Mouse (Mus musculus) thymus, postnatal 4 days (tissue): ENCODE measurements at regions not wholly inside any gene's neighbourhood (a gene's known extent, or its start where the extent isn't known, plus 50 kb on each side); places are given as distances from the start of the nearest gene placed in this dataset.
"Not testable (repeated sequence)": the region's sequence is repeated elsewhere in the genome, so short reads cannot be mapped to it uniquely, and the experiment has no call there.

Source experiments
- DNase-seq: peaks from one replicate; pipeline ENCODE4 v3.0.0; 2021

DNA sequence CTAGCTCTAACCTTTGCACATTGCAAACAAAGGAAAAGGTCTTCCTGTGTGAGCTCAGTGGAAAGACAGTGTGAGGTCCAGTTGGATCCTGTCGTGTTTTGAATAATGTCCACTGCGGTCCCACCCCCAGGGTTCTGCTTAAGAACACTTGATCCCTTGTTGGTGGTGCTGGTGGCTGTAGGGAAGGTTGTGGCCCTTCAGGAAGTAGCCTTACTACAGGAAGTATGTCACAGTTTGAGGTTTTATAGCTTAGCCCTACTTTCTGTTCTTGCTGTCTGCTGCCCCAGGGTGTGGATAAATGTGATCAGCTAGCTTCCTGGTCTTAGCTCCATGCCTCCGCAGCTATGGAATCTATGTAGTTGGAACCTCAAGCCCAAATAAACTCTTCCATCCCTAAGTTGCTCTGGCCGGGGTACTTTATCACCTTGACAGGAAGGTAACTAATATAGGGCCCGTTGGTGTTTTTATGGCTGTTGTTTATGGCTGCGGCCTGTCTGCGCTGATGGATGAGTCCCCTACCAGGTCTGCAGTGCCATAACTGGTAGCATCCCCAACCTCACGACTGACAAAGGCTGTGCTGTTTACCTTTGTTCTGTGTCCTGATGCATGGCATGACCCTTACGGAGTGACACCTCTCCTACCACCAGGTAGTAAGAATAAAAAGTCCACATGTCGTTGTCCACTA lies 103.1 kb upstream of the Gadl1 start:
- no peak for DNase-seq

DNA sequence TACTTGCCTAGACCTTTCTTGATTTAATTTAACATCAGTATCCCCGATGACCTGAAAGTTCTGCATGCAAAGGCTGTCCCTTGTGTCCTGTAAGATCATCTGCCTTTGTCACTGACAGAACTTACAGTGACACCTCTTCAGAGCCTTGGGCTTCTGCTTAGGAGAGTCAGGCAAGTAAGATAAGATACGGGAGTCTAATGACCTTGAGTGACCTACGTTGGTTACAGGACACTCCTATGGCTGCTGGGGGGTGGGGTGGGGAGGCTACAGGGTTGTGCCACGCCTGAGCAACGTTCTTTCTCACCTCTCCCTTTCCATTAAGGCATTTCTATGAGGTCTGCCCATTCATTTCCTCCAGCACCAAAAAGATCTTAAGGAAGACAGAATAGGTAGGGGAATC lies 69.1 kb upstream of the Gadl1 start:
- no peak for DNase-seq

DNA sequence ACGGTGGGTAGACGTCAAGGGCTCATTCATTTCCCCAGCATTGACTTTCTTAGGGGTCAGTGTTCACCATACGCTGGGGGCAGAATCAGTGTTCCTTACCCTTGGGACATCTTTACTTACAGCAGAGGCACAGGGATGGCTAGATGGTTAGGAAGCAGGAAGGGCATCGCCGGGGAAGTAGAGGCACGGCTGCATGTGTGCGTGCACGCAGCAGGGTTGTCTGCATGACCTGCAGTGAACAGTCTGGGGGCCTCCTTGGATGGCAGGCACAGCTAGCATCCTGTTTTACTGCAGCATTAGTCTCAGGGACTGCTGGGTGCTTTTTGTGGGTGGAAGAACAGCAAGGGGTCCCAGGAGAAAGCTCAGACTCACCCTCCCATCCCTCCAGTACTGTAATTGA lies 68.5 kb upstream of the Gadl1 start:
- no peak for DNase-seq

DNA sequence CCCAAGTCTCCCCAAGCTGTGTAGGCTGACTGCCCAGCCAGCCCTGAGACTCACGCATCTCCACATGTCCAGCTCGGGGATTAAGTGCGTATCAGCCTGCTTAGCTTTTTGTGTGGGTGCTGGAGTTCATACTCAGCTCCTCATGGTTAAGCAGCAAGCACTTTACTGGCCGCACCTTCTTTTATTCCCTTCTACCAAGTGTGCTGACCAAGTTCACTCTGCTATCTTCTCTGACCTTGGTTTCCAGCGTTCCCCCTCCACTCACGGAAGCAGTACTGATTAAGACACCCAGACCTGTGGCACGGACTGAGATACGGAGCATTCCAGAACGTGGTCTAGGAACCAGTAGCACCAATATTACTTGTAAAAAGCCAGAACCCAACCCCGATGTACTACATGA lies 67.6 kb upstream of the Gadl1 start:
- DNase-seq = no peak

DNA sequence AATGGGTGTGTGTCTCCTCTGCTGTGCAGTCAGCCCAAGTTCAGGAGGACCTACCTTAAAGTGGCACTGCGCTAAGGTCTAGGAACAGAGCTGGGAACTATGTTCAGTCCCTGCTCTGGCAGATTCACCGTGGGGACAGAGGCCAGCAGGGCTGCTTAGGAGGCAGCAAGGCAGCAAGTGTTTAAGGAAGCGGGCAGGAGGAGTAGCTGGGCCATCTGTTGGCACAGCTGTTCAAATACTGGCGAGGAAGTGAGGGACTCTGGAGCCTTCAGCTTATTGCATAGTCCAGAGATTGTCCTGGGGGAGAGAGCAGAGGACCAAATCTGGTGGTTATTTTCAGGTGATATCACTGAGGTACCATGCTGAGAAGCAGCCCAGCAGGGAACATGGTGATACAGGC lies 64.9 kb upstream of the Gadl1 start:
- DNase-seq = no peak

DNA sequence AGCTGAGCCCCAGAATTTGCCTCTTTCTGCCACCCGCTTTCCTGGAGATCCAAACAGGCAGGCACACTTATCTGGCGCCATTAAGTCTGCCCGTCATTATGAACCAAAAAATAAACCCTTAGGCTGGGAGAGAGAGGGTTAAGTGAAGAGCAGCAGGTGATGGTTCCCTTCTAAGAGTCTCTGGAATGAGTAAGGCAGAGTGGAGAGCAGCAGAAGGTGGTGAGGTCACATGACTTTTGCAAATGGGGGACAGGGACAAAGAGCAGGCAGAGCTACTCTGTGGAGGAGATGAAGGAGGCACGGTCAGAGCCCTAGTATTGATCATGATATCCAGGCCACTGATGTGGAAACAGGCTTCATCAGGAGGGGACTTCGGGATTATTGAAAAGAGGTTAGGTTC lies 64.2 kb upstream of the Gadl1 start:
- no peak for DNase-seq

DNA sequence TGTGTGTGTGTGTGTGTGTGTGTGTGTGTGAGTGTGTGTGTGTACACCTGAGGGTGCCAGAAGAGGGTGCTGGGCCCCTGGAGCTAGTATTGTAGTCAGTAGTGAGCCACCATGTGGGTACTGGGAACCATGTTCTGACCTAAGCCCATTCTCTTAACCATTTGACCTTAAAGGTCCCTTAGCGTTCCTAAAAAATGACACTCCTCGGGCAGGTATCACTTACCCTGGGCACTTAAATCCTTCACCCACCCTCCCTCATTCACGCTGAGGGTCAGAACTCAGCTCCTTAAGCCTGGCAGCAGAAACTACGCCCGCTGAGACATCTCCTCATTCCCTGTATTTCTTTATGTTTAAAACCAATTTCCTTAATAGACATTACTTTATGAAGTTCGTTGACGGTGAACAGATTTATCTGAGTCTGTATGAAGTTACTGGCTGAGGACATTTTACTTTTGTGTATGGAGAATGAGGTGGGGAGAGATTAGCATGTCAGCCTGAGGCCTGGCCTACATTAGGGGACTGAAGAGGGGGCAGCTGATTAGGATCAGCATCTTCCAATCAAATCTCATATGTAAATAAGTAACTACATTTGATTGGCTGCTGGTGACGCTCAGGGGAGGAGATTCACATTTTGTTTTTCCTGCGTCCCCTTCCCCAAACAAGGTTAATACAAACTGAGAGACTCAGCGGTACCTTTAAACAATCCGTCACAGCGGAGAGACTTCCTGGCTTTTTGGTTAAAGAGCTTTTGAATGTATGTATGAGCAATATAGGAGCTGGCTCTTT lies 61.8 kb upstream of the Gadl1 start:
- no peak for DNase-seq

DNA sequence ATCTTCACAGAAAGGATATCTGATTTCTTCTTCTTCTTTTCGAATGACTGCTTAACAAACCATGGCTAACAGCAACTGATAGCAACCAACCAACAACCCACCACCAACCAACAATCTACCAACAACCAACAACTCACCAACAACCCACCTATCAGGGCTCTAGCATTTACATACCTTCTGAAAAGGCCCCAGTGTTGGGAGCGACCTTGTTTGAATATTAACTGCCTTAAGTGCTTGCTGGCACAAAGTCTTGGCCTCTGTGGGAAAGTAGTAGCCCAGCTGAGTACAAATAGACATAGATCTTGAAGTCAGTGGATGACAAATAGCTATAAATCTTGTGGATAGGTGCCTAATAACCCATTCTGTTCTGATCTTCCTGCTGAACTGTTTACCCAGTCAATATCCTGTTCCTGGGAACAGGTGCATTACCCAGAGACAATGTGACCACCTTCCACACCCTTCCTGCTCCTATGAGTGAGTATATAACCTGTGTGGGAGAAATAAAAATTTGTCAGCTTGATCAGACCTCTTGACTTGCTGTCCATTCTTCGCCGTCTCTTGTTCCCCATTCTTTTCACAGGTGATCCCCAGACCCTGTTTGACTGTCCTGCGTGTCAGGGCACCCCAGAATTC lies 55.9 kb upstream of the Gadl1 start:
- not testable (repeated sequence) for DNase-seq

DNA sequence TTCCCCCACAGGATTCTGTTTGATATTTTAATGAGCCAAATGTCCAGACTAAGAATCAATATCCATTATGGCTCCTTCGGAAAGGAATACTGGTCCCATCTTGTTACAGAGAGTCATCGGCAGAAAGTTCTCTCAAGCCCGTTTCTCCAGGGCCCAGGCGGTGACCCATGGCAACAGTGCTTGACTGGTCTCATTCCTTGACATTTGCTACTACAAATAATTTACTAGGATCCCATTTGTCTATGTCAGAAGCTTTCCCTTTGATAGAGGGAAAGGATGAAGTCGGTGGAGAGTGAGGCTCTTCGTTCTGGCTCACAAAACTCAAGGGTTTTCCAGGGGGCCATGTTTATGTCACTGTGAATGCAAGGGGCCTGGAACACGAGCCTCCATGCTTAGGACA lies 52.0 kb upstream of the Gadl1 start:
- DNase-seq = no peak

DNA sequence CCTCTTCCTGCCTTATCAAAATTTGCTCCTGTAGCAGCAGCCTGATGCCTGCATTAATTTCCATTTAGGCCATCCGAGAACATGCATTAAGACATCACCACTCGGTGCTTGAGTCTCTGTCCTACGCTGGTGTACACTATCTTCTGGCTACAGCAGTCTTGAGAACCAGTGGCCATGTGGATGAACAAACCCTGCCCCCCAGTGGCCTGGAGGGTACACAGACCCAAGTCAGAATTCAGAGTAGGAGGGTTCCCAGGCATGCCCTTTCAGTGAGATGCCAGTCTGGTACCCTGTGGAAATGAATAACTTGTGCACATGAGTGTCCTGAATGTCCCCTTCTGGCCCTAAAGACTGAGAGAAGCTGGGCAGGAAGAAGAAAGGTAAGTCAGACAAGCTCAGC lies 50.4 kb upstream of the Gadl1 start:
- DNase-seq = peak; percentile 59
